Mouse (Mus musculus) CH12.LX (cell line): ENCODE measurements at regions not wholly inside any gene's neighbourhood (a gene's known extent, or its start where the extent isn't known, plus 50 kb on each side); places are given as distances from the start of the nearest gene placed in this dataset.

Experiments
- DNase-seq: peaks from one replicate; pipeline ENCODE4 v3.0.0-alpha.2; 2013; ENCODE audit errors: extremely low read depth
- H3K27ac ChIP-seq: 2 replicates; pipeline ENCODE4 v1.5.1; 2012; ENCODE audit warnings: low read depth, mild to moderate bottlenecking, control low read depth, moderate library complexity; ENCODE audit not compliant: insufficient read depth
- H3K27me3 ChIP-seq: replicated peaks from 2 replicates; pipeline ENCODE3; 2012; ENCODE audit warnings: inconsistent platforms
- H3K36me3 ChIP-seq, 2 experiments: replicated peaks in 1 of 2; 2 replicates each; pipeline versions ENCODE3 to v1.6.1; 2012; ENCODE audit warnings: inconsistent platforms in 1 of 2, low read length in 1 of 2, mild to moderate bottlenecking in 1 of 2, mixed read lengths in 1 of 2, moderate library complexity in 1 of 2; ENCODE audit not compliant: control insufficient read depth in 1 of 2, insufficient read depth in 1 of 2
- H3K4me1 ChIP-seq, 2 experiments: 2 replicates each; pipeline ENCODE4 v1.6.1; 2012; ENCODE audit warnings: inconsistent platforms in 1 of 2, moderate library complexity in 1 of 2; ENCODE audit not compliant: insufficient read depth in 2 of 2, control insufficient read depth in 1 of 2
- H3K4me2 ChIP-seq: 2 replicates; pipeline ENCODE4 v1.6.1; 2012; ENCODE audit warnings: low read depth, mild to moderate bottlenecking, control low read depth; ENCODE audit not compliant: poor library complexity, insufficient read depth, severe bottlenecking
- H3K4me3 ChIP-seq, 3 experiments: fragments of 150-350 bp in 1 of 3; sonication (generic) in 1 of 3; replicated peaks in 1 of 3; 2 replicates each; pipeline versions ENCODE3 to v1.5.1; 2011 to 2012; ENCODE audit warnings: low read depth in 2 of 3, low read length in 2 of 3, mild to moderate bottlenecking in 2 of 3, moderate library complexity in 2 of 3, control low read depth in 1 of 3, improper control_type of control experiment in 1 of 3, inconsistent platforms in 1 of 3, mixed read lengths in 1 of 3; ENCODE audit not compliant: poor library complexity in 1 of 3
- H3K79me2 ChIP-seq: replicated peaks from 2 replicates; pipeline ENCODE4 v1.6.1; 2012; ENCODE audit warnings: mild to moderate bottlenecking, moderate library complexity; ENCODE audit not compliant: control insufficient read depth, poor library complexity, insufficient read depth, severe bottlenecking; ENCODE audit errors: extremely low read depth
- H3K9ac ChIP-seq: 2 replicates; pipeline ENCODE4 v1.6.1; 2012; ENCODE audit warnings: low read depth, mild to moderate bottlenecking, control low read depth, moderate library complexity; ENCODE audit not compliant: insufficient read depth
- H3K9me3 ChIP-seq: replicated peaks from 2 replicates; pipeline ENCODE3; 2012; ENCODE audit warnings: low read length, inconsistent platforms, mixed read lengths
- ELF1 ChIP-seq: IDR thresholded peaks from 2 replicates; pipeline ENCODE4 v1.6.1; 2014; ENCODE audit warnings: low read depth, mild to moderate bottlenecking, inconsistent platforms, low read length, improper control_type of control experiment
- EP300 ChIP-seq: IDR thresholded peaks from 2 replicates; pipeline ENCODE4 v1.6.1; 2011; ENCODE audit warnings: low read length, improper control_type of control experiment
- HCFC1 ChIP-seq: IDR thresholded peaks from 2 replicates; pipeline ENCODE4 v1.6.1; 2012; ENCODE audit warnings: low read depth, mild to moderate bottlenecking, inconsistent platforms, low read length, improper control_type of control experiment
- IRF4 ChIP-seq: IDR thresholded peaks from 2 replicates; pipeline ENCODE4 v1.6.1; 2014; ENCODE audit warnings: low read depth, mild to moderate bottlenecking, inconsistent platforms, low read length, improper control_type of control experiment
- JUN ChIP-seq: IDR thresholded peaks from 2 replicates; pipeline ENCODE4 v1.6.1; 2011; ENCODE audit warnings: low read depth, mild to moderate bottlenecking, low read length, improper control_type of control experiment, moderate library complexity; ENCODE audit not compliant: insufficient read depth
- JUND ChIP-seq: conservative IDR thresholded peaks from 2 replicates; pipeline ENCODE4 v1.6.1; 2011; ENCODE audit warnings: low read depth, low read length, improper control_type of control experiment
- MAZ ChIP-seq: IDR thresholded peaks from 2 replicates; pipeline ENCODE4 v1.6.1; 2012; ENCODE audit warnings: low read depth, mild to moderate bottlenecking, inconsistent platforms, low read length, improper control_type of control experiment, moderate library complexity
- MXI1 ChIP-seq: IDR thresholded peaks from 2 replicates; pipeline ENCODE4 v1.6.1; 2011; ENCODE audit warnings: mild to moderate bottlenecking, low read depth, low read length, improper control_type of control experiment
- NRF1 ChIP-seq: IDR thresholded peaks from 2 replicates; pipeline ENCODE4 v1.6.1; 2014; ENCODE audit warnings: low read depth, mild to moderate bottlenecking, inconsistent platforms, low read length, improper control_type of control experiment, moderate library complexity
- PAX5 ChIP-seq: IDR thresholded peaks from 2 replicates; pipeline ENCODE4 v1.6.1; 2012; ENCODE audit warnings: low read length, inconsistent platforms, mixed read lengths
- POLR2A ChIP-seq: IDR thresholded peaks from 2 replicates; pipeline ENCODE4 v1.6.1; 2011; ENCODE audit warnings: low read depth, mild to moderate bottlenecking, improper control_type of control experiment, low read length
- POLR2AphosphoS2 ChIP-seq: IDR thresholded peaks from 2 replicates; pipeline ENCODE4 v1.6.1; 2011; ENCODE audit warnings: low read depth, low read length, improper control_type of control experiment
- RCOR1 ChIP-seq: conservative IDR thresholded peaks from 2 replicates; pipeline ENCODE4 v1.6.1; 2012; ENCODE audit warnings: low read depth, mild to moderate bottlenecking, inconsistent platforms, low read length, improper control_type of control experiment
- UBTF ChIP-seq: IDR thresholded peaks from 2 replicates; pipeline ENCODE4 v1.6.1; 2012; ENCODE audit warnings: low read depth, mild to moderate bottlenecking, inconsistent platforms, low read length, improper control_type of control experiment, moderate library complexity
- ZKSCAN1 ChIP-seq: IDR thresholded peaks from 2 replicates; pipeline ENCODE4 v1.6.1; 2012; ENCODE audit warnings: low read depth, inconsistent platforms, low read length, improper control_type of control experiment, borderline replicate concordance
- dilution Hi-C: fragments of 300-500 bp; cut with MboI; formaldehyde crosslinking; loops from 2 replicates; pipeline ENCODE4 v1.14.3; 2020; ENCODE audit warnings: low sequenced_read_pairs; ENCODE audit not compliant: extremely low pct_unique_long_range_greater_than_20kb, extremely low pct_ligation_motif_present
- in situ Hi-C: fragments of 300-500 bp; cut with MboI; formaldehyde crosslinking; loops from 3 replicates; pipeline ENCODE4 v1.14.3; 2019; ENCODE audit warnings: low sequenced_read_pairs, low pct_ligation_motif_present, low pct_unique_long_range_greater_than_20kb, mixed read lengths

GRCm38 (mm10) chr11:33061570-33061969 lies 85.6 kb downstream of the Fgf18 start:
- no peaks in the 10 kb centered on the region for H3K36me3 ChIP-seq
- no peak overlapping the region for H3K4me2 ChIP-seq
- TF ChIP-seq RCOR1 (no peak), PAX5 (no peak), ELF1 (no peak)
- H3K27me3 ChIP-seq, result peaks cover 8% of the 10 kb centered on the region
- no peak for DNase-seq
- peaks cover 4% of the 10 kb centered on the region for H3K9me3 ChIP-seq
- dilution Hi-C loops, result no loop called here
- no peaks in the 10 kb centered on the region for H3K4me1 ChIP-seq
- H3K9ac ChIP-seq, result no peak overlapping the region
- H3K79me2 ChIP-seq, result no peaks in the 10 kb centered on the region
- H3K27ac ChIP-seq, result no peak overlapping the region
- in situ Hi-C loops, result no loop called here
- H3K4me3 ChIP-seq, result no peak overlapping the region

GRCm38 (mm10) chr11:33060352-33060751 lies 86.8 kb downstream of the Fgf18 start:
- H3K36me3 ChIP-seq, result no peaks in the 10 kb centered on the region
- no peak overlapping the region for H3K9ac ChIP-seq
- TF ChIP-seq HCFC1 (no peak), MXI1 (no peak), JUND (no peak), RCOR1 (no peak), JUN (no peak), UBTF (no peak), ZKSCAN1 (no peak), POLR2AphosphoS2 (no peak), MAZ (no peak), EP300 (no peak), IRF4 (no peak)
- no peak for DNase-seq
- peaks cover 4% of the 10 kb centered on the region for H3K9me3 ChIP-seq
- no peaks in the 10 kb centered on the region for H3K4me1 ChIP-seq
- no peak overlapping the region for H3K27ac ChIP-seq
- H3K4me3 ChIP-seq, result no peak overlapping the region
- in situ Hi-C loops (no loop called here), dilution Hi-C loops (no loop called here)
- peaks cover 8% of the 10 kb centered on the region for H3K27me3 ChIP-seq
- no peaks in the 10 kb centered on the region for H3K79me2 ChIP-seq
- no peak overlapping the region for H3K4me2 ChIP-seq

- no peak overlapping the region for H3K4me3 ChIP-seq
- no peak overlapping the region for H3K4me2 ChIP-seq
- peaks cover 0 to 13% of the 10 kb centered on the region in 2 experiments; a peak in 2 of 4 replicates for H3K4me1 ChIP-seq
- no peaks in the 10 kb centered on the region for H3K27me3 ChIP-seq
- H3K36me3 ChIP-seq, result no peaks in the 10 kb centered on the region
- no peak overlapping the region for H3K27ac ChIP-seq
- dilution Hi-C loops (no loop called here), in situ Hi-C loops (no loop called here)
- DNase-seq, result no peak
- no peaks in the 10 kb centered on the region for H3K79me2 ChIP-seq
- H3K9me3 ChIP-seq, result no peaks in the 10 kb centered on the region
- no peak for TF ChIP-seq POLR2A
- no peak for TF ChIP-seq NRF1
- TF ChIP-seq, all 38 proteins: peak for 0
- H3K9ac ChIP-seq, result no peak overlapping the region
Measured at GRCm38 (mm10) chr11:33050216-33050615, 97.0 kb downstream of the Fgf18 start.
